Mouse (Mus musculus) hematopoietic stem cell, adult 5-6 weeks (primary cell): ENCODE data around the gene Cage1. TPM values are rescaled to one million over a fixed set of nuclear protein-coding genes. Genes with fewer than 3 reads are reported as not detected.
A peak's percentile ranks its signal among the peaks of the same experiment; 100 is the strongest.

ENCODE experiments used
- ATAC-seq, 2 experiments: fragments of 125-278 bp in 1 of 2; replicated peaks in 1 of 2; 2 replicates each; pipeline ENCODE4 v1.8.0; 2016 to 2017; ENCODE audit warnings: inconsistent platforms in 2 of 2, mild to moderate bottlenecking in 2 of 2, moderate number of reproducible peaks in 2 of 2, low read depth in 1 of 2, moderate TSS enrichment in 1 of 2; ENCODE audit not compliant: low FRiP score in 2 of 2, poor library complexity in 2 of 2, severe bottlenecking in 2 of 2, insufficient read depth in 1 of 2, low TSS enrichment in 1 of 2
- total RNA-seq: library from RNA; stranded (forward); fragments of 172-1452, 232-1000 nt; gene quantifications from 2 replicates; pipeline ENCODE4 v1.2.3, GENCODE M21; 2017

Gene Cage1
- total RNA-seq, result 2.7 and 4.6 TPM in 2 replicates

- ATAC-seq, result peak; percentile 91 to 96
These were observed at the start of gene Cage1 for GRCm38 (mm10) chr13:38037044-38037687. Gene Cage1, minus strand, starts transcription at chr13:38037069.

- ATAC-seq, result no peak
These were observed 44.3 kb upstream of the Cage1 start for GRCm38 (mm10) chr13:38081161-38081560.

DNA sequence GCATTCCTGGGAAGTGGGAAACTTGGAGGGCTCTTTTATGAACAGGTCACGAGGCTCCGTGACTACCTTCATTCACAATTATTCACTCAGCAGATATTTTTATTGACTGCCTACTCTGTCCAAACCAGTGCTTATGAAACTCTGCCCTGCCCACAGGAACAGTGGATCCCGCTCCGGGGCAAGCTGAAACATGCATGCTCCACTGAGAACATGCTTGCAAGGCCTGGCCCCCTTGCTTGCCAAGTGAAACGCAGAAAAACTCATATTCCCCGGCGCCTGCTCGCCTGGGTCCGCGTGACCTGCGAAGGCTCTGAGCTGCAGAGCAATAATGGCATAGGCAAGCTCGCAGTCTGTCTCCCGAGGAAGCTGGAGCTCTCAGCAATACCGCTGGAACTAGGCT lies 43.9 kb upstream of the Cage1 start:
- no peak for ATAC-seq

DNA sequence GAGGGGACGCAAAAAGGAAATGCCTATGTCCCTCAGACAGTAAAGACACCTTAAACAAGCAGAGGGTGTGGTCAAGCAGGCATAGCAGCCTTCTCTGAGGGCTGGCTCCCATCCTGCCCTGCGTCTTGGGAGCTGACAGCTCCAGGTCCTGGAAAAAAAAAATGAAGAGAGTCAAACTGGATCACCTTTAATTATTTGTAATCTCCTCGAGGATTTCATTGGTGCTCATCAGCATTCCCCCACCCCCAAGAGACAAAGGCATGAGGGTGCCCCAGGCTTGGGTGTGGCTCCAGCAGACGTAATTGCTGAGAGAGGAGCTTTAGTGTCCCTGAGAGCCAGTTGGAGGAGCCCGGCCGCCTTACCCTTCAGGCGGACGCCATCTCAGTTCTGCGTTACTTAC lies 43.1 kb upstream of the Cage1 start:
- ATAC-seq, result no peak

- ATAC-seq, result no peak
These were observed 42.5 kb upstream of the Cage1 start for GRCm38 (mm10) chr13:38079366-38079765.

DNA sequence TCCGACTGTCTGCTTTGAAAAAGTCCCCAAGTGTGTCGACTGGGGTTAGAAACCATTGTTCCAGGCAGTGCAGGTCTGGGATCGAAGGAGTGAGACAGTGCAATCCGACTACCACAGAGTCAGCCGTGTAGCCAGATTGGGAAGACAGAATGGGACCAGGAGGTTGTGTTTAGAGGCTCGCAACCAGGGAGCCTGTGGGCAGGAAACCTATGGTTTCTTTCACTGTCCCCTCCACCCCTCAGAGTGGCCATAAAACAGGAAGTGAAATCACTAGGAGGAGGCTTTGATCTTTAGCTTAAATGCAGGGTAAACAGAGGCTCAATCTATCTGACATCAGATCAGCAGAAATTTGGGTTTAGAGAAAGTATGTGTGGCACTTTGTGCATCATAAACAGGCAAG lies 42.0 kb upstream of the Cage1 start:
- 0 out of 4 replicates have a peak, but pooled peaks of 1 of the 2 experiments have one; percentile 34 for ATAC-seq

DNA sequence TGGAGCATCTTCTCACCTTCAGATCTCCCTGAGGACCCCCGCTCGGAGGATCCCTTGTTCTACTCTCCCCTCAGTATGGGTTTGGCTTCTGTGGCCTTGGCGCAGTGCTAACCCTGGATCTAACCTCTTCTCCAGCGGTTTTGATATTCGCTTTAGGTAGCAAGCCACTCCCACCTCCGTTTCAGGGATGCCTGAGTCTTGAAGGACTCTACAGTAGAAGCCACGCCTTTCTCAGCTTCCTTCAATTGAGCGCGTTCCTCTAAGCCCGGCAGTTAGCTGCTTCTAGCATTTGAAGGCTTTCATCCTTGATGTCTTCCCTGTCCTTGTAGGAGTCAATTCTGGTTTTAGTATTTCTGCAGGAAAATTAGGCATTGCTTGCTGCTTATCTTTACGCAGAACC lies 40.2 kb upstream of the Cage1 start:
- peak; percentile 59 to 74; a peak in 3 of 4 replicates for ATAC-seq

DNA sequence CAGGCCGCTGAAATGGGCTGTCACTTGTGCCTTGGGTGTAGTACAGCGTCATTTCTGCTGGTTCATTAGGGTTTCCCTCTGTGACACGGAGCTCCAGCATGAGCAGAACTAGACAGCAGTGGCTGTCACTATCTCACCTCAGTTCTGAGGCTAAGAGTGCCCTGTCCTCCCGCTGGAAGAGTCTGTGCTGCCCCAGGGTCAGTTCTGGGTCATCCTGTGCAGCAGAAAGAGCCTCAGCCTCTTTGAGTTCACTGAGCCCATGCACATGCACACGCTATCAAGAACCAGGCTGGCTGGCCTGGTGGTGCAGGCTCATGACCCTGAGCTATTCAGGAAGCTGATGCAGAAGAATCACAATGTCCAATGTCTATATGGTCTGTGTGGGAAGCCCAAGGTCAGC lies 37.5 kb upstream of the Cage1 start:
- ATAC-seq, result no peak

DNA sequence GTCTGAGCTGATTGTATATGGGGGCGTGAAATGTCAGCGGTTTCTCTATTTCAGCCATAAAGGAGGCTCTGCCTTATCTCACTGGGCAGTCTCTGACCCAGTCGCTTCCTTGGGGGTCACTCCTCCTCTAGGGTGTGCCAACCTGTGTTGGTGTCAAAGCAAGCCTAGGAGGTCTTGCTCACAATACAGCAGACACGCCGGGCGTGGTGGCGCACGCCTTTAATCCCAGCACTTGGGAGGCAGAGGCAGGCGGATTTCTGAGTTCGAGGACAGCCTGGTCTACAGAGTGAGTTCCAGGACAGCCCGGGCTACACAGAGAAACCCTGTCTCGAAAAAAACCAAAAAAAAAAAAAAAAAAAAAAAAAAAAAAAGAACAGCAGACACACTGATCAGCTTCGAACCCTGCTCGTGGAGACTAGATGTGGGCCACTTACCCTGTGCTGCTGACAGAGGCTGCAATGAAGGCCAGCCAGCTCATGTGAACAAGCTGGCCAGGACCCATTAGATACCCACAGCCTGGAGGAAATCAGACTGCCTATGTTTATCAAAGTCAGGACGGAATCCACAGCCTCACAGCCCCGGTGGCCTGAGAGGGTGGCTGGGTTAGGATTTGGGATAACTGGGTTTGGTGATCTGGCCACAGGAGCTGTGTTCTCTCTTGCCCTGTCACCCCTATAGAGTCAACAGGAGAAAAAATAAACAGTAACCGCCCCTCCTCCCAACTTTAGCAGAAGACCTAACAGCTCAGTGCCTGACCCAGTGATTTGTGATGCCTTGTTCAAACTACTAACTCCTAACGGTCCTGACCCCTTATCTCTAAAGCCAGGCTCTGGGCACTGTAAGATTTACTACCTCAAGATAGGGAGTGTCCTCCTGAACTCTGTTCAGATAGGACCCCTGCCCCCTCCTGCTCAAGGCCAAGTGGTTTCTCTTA lies 36.8 kb upstream of the Cage1 start:
- peak in 1 of 2 experiments; percentile 29; a peak in 2 of 4 replicates for ATAC-seq

DNA sequence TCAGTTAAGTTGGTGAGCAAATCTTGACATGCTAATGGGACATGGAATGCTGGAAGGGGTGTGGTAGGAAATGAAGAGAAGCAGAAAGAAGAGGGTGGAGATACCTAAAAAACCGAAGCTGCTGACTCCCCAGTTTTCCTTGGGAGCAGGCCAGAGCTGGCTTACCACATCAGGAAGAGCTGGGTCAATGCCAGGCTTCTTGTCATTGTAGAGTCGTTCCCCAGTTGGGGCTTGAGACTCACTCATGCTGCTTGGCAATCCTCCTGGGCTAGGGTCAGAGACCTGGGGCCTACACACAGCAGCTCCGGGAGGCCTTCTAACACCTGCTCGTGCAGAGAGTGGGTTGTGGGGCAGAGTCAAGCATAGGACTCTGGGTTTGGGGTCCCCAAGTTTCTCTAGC lies 34.1 kb upstream of the Cage1 start:
- ATAC-seq, result no peak

DNA sequence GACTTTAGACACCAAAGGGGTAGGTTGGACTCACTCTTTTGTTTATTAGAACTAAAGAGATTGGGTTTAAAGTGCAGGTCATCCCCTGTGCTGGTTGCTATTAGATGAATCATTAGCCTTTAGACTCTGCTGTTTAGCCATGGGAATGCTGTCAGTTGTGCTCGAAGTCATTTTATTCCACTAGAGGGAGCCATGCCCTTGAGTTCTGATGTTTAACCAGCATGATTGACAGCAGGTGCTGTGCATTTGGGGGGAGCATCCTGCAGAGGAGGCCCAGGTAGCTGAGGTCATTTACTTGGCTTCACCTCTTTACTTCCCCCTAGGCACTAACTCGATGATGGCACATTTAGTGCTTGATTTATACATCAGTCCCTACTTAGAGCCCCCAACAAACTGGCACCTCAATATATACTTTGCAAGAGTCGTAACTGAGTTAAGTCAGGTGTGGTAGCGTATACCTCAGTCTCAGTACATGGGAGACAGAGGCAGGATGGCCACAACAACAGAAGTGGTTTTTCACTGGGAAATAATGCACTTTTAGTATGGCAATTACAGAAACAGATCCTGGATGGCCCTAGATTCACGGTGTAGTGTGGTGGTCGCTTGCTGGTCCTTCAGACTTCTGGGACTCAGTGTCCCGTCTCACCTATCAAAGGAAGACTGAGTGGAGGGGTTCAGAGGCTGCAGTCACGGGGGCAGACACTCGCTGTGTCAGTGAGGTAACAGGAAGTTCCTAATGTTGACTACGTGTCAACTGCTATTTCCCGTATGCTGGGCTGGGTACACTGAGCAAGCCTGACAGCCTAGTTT lies 28.2 kb upstream of the Cage1 start:
- peak; percentile 49 to 60; a peak in 3 of 4 replicates for ATAC-seq

DNA sequence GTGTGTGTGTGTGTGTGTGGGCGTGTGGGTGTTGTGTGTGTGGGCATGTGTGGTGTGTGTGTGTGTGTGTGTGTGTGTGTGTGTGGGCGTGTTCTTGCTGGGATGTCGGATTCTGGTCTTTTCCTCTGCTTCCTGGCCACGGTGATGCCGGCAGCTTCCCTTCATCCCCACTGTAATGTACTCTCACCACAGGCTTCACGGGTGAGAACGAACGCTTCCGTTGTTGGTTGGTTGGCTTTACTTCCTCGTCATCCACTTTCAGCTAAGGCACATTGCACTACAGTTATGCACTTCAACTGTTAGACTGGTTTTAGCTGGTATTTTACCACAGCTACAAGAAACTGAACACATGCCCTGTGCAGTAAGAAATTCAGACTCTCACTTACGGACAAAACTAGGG lies 25.8 kb upstream of the Cage1 start:
- ATAC-seq, result peak; percentile 64 to 68

GRCm38 (mm10) chr13:38049888-38050287 lies 13.0 kb upstream of the Cage1 start:
- no peak for ATAC-seq

DNA sequence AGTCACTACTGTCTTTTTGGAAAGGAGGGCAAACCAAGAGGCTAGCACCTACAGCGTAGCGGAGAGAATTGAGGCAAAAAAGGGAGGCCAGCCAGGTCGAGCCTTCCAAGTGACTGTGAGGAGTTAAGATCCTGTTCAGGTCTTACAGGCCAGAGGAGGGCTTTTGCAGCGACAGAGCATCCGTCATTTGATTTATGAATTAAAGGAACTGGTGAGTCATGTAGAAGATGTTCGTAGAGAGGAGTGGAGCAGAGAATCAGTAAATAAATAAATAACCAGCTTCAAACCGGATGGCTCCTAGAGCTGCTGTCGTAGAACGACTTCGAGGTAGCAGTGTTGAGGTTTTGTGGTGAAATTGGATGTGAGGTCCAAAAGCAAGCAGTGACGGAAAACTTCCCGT lies 942 bp upstream of the Cage1 start:
- peak; percentile 28 to 57 for ATAC-seq

DNA sequence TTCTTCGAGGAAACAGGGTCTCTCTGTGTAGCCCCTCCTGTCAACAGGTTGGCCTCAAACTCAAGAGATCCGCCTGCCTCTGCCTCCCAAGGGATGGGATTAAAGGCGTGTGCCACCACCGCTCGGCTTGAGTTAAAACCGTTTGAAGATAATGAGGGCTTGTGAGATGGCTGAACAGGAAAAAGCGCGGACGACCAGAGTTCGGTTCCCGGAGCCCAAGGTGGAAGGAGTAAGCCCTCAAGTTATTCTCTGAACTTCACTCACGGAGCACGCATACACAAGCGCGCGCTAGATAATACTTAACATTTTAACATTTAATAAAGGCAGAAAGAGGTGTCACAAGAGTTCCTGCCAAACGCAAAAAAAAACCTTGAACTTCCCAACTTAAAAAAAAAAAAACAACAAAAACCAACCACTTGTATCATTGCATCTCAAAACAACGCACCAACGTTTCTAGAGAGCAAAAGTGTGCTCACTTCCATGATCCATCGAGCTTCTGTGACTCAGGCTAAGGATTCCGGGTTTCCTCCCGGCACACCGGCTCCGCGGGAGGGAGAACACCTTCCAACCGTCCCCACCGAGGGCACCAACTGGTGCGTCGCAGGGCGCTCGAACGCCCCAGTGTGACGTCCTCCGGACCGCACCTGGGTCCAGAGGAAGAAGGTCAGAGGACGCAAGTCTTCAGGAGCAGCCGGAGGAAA lies 376 bp downstream of the Cage1 start, which contains the start of gene Riok1:
Gene Riok1, plus strand, starts transcription at position 653 of the 701 bp plus-strand sequence.
- ATAC-seq, result peak; percentile 51 to 73; a peak in 3 of 4 replicates

- no peak for ATAC-seq
These were observed 8.5 kb downstream of the Cage1 start for GRCm38 (mm10) chr13:38028407-38028806.

- peak; percentile 53 to 65; a peak in 3 of 4 replicates for ATAC-seq
These were observed 9.1 kb downstream of the Cage1 start for GRCm38 (mm10) chr13:38027618-38028248.
